Mouse (Mus musculus) cerebellum, adult 11-12 months (tissue): ENCODE results near the gene Wls.

Source experiments
- DNase-seq: peaks from one replicate; pipeline ENCODE4 v3.0.0; 2022

The Wls gene

DNA sequence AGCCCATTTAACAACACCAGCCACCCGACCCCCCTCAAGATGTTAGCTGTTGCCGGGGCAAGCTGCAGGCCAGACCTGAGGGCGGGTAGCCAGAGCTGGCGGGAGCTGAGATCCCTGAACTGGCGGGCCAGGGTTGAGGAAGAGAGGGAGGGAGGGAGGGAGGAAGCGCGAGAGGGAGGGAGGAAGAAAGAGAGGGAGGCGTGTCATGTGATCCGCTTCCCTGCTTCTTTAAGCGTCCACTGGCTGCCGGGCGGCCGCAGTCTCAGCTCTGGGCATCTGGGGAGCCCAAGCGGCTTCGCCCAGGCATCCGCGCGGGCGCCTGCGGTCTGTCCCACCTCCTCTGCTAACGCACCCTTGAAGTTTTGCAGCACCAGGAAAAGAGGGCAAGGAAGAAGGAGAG lies at the start of gene Wls:
Gene Wls, plus strand, starts transcription at position 192 of the 400 bp plus-strand sequence.
- DNase-seq, result no peak

DNA sequence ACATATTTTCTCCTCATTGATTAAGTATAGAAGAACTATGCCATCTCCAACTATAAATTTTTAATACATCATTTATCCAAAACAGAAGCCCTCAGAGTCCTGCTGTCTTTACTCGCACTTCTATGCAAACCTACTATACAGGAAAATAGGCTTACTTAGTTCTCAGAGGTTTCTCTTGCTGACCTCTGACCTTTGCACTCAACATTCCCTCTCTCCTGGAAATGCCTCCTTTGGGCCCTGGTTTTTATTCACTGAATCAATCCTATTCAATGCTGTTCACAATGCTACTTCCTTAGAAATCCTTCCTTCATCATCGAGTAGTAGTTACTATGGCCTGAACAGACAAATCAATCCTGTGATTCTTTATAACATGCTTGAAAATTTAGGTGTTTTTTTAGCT lies 49.7 kb upstream of the Wls start:
- no peak for DNase-seq

DNA sequence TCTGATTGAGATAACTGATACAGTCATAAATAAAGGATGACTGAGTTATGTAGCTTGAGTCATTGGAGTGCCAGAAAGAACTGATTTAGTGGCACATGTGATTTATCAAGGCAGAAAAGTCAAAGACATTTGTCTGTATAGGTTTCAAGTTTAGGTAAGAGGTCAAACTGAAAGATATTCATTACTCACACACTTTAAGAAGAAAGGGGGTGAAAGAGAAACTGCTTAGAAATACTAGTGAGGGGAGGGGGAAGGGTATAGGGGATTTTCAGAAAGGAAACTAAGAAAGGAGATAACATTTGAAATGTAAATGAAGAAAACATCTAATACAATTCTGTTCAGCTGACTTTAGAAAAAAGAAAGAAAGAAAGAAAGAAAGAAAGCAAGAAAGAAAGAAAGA lies 7.9 kb upstream of the Wls start:
- no peak for DNase-seq

DNA sequence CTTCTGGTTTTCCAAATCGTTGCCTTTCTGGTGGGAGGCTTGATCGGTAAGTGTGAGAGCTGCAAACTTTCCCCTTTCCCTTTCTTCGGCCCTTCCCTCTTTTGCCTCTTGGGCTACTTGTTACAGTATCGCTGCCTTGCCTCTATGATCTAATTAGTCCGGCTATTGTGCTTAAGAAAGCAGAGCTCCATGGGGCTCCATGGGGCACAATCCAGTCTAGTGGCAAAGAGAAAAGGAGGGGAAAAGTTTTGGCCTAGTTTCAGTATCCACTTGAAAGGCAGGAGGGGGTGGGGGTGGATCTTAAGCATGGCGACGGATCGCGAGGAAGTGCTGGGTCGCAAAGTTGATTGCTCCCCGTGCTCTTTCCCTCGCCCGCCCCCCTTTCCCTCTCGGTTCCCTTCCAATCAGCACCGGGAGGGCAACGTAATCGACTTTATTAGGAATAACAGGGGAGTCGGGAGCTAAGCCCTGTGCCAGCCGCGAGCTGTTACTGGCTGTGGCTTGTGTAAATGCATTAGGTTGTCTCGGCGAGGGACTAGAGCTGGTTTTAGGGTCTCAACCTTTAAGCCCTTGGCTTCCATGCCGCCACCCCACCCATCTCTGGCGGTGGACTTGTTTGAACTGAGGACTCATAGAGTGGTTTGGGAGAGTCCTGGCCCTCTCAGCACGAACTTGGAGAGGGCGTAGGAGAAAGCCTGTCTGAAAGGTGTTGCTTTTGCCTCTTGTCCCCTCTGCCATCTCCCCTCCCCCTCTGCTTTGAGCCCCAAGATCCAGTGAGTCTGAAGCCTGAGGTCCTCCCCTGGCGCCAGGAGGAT lies 737 bp downstream of the Wls start:
- no peak for DNase-seq

DNA sequence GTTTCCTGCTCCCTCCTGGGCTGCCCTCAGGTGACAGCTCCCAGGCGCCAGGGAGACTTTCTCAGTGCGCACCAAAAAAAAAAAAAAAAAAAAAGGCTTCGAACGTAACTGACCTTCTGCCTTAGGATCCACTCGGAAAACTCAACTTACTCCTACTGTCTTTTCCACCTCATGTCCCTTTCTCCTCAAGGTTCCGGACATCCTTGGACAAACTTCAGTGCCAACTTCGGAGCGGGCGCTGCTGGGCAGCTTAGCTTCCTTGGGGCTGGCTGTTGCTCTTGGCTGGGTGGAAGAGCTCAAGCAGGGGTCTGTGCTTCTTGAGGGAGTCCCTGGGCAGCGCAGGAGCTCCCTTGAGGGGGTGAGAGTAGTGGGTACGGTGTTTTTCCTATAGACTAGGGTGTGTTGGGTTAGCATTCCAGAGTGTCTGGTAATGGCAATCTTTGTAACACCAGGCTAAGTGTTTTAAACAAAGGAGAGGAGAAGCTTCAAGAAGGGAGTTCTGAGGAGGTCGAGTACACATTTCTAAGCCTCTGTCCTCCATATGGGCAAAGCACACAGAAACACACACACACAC lies 1.4 kb downstream of the Wls start:
- DNase-seq, result no peak

DNA sequence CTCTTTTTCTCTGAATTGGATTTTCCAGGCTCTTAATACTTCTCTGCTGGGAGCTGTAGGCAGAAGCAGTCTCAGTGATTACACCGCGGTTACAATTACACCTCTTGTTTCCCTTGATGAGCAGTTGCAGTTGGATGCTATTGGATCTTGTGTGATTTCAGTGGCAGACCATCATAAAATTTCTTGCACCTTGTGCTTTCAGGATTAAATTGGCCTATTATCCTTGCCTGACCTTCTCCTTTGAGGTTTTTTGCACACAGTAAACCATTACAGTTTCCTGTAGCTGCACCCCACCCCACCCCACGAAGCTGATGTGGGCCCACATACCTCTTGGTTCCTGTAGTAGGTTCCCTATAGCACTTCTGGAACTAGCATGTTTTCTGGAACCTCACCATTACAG lies 2.0 kb downstream of the Wls start:
- no peak for DNase-seq

DNA sequence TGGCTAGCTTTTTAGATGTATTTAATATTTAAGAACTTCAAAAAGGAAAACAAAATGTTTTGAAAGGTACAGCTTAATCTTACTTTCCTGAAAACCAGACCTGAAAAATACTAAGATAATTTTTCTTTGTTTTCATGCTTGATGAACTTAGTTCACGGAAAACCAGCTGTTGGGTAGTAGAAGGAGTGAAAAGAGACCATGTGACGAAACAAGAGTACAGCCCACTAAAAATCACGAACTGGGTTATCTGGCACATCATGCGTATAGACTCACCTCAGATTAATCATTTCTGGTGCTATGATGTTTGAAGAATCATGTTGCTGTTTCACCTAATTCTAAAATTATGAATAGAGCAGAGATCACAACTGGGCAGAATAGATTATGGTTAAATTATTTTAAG lies 3.7 kb downstream of the Wls start:
- DNase-seq, result no peak

DNA sequence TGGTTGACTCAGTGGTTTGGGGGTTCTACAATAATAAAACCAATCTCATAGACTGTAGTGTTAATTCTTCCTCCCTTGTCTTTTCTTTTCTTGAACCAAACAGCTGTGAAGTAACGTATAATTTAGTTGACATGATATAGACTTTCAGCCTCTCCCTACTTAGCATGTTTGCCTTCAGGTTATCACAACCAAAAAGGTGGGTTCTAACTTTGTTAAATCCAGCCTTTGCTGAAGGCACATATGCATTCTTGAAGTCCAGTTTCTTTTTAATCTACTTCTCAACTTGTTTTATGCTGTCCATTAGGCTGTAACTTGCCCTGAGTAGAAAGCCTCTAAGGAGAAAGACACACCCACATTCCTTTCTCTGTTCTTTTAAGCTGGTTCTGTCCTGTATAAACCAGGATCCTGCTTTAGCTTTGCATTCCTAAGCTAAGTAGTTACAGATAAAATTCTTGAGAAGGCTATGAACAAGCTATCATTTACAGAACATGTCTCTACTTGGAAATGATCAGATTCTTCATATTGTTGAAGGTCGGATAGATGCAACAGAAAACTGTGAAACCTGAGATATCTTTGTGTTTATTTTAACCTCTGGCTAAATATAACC lies 8.0 kb downstream of the Wls start:
- DNase-seq, result no peak

DNA sequence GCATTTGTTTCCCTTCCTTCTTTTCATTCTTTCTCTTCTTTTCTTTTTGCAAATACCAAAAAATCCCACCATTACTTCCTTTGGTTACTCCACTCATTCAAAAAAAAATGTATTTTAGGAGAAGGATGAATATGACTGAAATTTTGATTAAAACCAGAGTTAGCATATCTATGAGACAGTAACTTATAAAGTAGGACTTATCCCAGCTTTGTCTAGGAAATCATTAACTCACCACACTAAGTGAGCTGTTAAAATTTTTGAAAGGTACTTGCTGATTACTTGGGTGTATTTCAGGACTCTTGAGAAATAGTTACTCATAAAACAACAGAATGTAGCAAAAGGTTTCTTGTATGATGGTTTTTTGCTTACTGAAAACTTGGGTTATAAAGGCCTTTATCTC lies 8.7 kb downstream of the Wls start:
- DNase-seq, result no peak

DNA sequence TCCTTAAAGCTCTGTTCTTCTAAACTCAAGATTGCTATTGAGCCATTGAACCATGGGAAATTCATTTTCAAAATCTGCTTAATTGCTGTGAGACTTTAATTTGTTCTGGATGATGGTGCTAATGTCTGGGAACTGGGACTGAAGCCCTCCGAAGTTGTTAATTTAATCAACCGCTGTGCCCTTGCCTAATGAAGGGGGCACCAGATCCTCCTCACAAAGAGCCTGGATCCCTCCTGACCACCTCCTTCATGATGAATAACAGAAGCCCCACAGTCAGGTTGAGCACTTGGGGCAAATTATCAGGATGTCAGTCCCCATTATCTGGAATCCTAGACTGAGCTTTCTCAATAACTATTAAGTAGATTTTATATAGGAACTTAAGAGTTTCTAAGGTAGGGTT lies 12.0 kb downstream of the Wls start:
- no peak for DNase-seq

DNA sequence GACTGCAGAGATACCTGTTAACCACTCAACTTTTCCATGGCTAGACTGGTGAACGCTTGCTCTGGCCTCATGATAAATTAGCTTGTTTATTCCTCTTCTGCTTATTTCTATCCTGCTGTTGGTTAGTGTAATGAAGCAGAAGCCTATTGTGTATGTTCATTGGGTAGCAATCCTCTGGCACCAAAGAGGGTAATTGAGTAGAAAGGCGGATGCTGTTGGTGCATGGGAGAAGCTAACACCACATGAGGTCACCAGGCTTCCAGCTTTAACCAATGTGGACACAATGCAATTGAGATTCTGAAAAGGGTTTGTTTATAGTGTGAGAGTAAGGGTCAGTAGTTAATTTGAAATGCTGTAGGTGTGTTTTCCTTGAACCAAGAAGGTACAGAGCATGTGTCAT lies 12.5 kb downstream of the Wls start:
- DNase-seq, result no peak

DNA sequence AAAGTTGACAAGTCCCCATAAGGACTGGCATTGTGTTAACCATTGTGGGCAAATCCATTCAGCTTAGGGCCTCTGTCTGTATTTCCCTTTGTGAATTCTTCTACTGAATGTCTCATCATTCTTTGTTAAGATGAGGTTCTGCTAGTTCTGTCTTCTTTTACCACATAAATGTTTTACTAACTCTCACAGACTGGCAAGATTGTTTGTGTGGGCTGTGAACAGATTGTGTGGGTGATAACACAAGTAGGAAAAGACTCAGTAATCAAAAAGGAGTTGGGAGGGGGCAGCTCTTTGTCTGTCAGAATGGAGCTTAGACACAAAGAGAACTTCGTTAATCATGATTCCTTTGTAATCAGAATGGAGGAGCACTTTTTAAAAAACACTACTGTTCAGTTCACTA lies 17.6 kb downstream of the Wls start:
- DNase-seq, result no peak

DNA sequence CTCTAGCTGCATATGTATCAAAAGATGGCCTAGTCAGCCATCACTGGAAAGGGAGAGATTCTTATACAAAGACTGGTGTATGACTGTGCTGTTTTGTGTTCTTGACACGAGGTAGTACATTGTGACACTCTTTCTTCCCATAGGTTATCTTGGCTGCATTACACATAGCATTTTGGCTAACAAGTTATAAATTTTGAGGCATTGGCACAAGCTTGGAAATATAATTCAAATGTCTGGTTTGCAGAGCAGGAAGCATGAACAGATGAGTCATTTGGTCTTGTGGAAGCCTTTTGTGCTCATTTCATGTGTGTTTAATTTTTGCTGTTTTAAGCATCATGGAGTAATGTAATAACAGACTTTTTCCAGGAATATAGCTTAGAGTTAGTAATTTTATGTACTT lies 26.2 kb downstream of the Wls start:
- DNase-seq, result no peak

DNA sequence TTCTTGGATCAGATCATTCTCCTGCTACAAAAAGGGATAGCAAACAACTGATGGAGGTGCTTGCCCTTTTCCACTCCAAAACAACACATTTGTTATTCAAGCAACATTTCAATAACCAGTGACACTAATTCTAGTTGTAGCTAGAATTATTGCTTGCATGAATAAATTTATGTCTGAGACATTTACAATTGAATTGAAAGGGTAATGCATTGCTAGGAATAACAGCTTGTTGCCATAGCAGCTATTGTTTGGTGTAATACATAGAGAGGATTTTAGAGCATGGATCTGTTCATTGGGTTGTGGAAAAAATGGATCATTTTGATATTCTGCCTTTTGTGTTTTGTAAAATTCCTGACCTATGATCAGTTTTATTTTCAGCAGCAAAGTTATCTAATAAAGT lies 39.5 kb downstream of the Wls start:
- DNase-seq, result no peak

DNA sequence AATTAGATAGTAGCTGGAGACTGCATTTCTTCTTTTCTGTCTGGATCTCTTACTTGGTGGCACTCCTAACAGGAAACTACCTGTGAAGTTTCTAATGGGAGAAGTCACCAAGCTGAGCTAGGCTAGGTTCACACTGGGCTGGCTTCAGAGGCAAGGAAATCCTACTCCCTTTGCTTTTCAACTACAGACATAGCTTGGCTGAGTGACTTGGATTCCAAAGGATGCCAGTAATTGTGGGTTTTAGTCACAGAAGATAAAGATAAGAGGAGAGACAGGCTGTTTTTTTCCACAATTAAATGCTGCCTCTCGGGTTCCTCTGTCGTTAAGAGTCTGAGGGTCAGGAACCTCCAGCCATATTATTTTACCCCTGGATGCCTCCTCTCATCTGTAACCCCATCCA lies 43.9 kb downstream of the Wls start:
- DNase-seq, result no peak

DNA sequence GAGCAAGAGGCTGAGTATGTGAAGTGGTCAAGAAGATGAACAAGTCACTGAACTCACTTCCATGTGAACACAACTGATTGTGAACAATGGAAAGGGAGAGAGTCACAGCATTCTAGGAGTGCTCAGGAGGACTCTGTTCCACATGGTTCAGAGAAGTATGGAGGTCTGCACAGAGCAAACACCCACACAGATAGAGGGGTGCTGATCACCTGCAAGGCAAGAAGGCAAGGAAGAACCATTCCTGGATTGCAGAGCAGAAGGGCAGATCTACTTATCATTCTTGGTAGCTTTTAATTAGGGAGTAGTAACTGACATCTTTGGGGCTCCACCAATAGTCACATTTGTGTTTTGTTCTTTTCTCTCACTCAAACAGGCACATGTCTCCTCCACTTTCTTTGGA lies 45.3 kb downstream of the Wls start:
- no peak for DNase-seq

DNA sequence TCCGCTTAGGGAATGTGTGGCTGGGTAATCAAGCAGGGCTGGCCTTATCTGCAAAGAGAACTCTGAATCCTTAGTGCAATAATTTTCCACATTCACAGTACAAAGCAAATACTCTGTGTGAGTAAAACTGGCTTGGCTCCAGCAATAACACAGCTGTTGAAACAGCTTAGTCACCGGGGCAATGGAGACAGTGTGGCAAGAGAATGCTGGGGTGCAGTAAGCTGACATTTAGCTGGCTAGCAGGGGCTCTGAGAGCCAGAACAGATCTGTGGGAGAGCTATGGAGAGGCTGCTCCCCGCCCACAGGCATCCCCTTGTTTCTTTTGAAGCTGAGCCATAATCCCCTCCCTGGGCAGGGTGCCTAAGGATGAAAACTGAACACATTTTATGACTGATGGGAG lies 45.8 kb downstream of the Wls start:
- DNase-seq, result peak; percentile 6

DNA sequence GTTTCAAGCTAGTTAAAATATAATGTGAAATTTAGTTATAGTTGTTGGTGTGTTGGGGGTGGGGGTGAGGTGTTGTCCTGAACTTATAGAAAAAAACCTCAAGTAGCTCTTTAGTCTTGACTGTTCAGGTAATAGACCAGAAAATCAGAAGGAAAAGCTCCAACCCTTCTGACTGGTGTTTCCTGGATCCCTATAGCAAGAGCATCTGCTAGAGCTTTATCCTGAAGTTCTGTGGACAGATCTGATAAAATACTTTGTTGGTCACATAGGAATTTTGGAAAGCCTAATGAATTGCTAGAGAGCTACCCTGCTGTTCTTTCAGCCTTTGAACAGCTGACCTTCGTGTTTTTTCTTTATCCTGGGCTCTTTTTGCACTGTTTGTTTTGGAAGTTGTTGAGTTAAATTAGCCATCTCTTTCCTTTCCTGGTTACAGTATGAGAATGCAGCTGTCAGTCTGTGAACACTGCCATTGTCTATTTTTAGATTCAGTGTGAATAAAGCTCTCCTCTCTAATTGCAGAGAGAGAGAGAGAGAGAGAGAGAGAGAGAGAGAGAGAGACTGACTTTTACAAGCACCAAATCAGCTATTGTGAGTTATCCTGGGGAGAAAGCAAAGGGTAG lies 46.4 kb downstream of the Wls start:
- DNase-seq, result no peak

DNA sequence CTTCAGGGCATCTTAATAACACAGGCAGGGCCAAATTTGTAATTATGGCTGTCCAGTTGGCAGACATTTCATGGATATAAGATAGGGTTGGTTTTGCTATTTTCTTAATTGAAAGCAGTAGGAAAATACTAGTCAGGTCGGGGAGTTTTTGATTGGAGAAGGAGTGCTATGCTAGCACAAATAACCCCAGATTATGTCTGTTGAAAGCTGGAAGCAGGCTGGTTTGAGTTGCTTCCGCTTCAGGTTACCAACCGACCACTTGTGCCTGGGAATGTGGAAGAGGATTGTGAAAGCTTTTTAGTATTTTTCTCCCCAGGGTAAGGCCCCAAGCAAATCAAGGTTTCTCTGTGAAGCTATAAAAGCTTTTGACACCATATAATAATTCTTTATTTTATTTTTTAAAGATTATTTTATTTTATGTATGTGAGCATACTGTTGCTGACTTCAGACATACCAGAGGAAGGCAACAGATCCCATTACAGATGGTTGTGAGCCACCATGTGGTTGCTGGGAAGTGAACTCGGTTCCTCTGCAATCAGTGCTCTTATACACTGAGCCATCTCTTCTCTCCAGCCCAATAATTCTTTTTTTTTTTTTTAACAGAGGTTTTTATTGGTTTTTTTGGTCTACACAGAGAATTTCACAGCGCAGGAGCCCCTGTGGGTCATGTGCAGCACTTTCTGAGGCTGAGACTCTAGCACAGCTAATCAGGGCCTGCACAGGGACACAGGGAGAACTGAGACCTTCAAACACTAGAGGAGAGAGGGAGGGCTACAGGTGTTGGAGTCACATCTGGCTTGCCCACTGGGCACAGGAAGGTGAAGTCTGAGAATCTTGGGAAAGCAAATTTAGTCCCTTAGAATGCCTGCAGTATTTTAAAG lies 50.9 kb downstream of the Wls start:
- DNase-seq, result no peak

DNA sequence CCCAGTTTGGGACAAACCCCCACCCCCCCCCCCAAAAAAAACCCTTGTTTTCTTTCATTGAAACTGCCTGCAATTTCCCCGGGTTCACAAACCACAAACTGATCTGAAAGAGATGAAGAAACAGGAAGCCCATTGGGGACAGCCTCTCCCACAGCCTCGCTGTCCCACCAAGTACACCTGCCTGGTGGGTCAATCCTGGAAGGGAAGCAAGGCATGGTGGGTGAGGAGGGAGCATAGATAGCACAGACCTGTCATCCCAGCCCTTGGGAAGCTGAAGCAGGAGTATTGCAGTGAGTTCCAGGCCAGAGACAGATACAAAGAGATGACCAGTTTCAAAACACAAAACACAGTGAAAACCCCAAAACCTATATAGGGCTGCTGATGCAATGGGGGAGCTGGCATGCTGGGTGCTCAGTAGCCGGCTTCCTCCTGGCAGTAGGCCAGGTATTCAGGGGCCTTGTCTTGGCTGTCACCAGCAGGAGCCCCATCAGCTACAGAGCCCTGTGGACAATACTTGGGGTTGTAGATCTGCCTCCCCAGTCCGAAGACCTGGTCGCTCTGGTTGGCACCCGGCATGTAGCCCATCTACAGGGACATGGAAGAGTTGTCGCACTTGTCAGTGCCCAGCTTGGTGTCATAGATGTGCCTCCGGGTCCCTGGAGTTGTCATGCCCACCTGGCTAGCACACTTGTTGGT lies 51.7 kb downstream of the Wls start:
- DNase-seq, result no peak

DNA sequence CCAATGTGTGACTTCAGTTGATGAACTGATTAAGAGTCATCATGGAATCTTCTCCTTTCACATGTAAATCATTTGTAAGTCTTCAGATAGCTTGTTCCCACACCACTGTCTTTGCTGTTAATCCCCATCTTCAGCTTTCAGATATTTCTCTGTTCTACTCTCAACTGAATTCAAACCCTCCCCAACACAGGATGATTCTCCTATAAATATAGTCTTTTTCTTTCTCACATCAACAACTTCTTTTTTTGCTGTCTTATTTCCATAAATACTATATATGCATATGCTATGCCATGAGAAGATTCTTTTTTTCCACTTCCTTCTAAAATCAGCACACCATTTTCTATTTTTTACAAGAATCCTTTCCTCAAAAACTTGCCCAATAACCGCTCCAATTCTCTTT lies 67.9 kb downstream of the Wls start:
- DNase-seq, result no peak

DNA sequence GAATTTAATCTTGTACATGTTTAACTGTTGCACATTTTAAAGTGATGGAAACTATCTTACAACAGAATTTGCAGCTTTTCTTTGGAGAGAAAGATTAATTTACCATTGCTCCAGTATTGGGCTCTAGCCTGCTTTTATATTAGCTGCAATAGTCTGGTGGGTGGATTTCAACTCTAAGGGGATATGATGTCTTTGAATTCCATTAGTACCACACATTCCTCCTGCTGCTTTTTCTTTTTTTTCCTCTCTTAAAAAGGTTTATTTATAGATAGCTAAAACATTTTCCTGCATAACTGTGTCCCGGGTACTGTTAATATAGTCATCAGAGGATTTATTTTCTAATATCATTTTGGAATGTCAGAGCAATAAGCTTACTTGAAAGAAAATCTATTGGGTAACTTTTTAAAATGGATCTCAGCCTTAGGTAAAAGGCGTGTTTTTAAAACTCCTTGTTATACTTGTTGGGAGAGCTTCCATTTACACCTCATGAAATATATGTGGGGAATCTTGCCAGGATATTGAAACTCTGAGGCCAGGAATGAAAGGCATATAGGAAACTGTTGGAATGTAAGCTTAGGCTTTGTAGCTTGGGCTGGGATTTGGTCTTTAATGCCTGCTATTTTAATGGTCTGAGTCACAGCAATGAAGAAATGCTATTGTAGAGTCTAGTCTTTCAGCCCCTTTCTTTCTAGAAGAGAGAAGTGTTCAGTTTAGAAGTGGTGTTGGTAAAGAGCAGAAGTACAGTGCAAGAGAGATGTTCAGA lies 78.0 kb downstream of the Wls start:
- DNase-seq, result no peak
